Mouse (Mus musculus): Measurements from ENCODE around the gene Ifna16.

GRCm38 (mm10) chr4:88718715-88719114, 42.0 kb upstream of the Ifna16 start:
- no peak for TF ChIP-seq POLR2A (IDR thresholded peaks at IDR 0.05; ENCODE audit: borderline replicate concordance, control insufficient read depth, low read depth, low read length)
- TF ChIP-seq CTCF (IDR thresholded peaks at IDR 0.05; ENCODE audit: control insufficient read depth, insufficient read depth, low read length) = no peak

Measured in bone marrow, adult 2 months (tissue).